Mouse (Mus musculus): ENCODE measurements around the gene Cdkal1. TPM values are rescaled to one million over a fixed set of nuclear protein-coding genes. Genes with fewer than 3 reads are reported as not detected.

The Cdkal1 gene
- total and polyA plus RNA-seq, 3 experiments: 8.7 to 13.7 (median 9.5) TPM

DNA sequence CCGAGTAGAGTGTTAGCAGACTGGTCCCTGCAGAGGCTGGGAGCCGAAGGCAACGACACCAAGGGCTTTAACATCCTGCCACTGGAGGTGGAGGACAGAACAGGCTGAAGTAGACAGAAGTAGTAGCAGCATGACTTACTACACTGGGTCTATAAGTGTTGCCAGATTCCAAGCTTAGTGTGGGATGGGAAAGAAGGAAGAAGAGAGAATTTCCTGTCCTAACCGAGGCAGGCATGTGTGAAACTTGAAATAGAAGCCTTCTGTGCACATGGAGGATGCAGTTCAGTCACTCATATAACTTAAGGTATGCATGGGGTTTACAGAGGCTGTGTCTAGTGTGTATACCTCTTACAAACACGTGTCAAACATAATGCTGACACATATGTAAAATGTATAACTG lies 465.4 kb downstream of the Cdkal1 start:
- no peak overlapping the region for H3K9ac ChIP-seq (ENCODE audit: insufficient read depth, low read depth)
- H3K9me3 ChIP-seq (replicated peaks; ENCODE audit: low read length): no peaks in the 10 kb centered on the region
- dilution Hi-C loops (cut with MboI; ENCODE audit: extremely low pct_ligation_motif_present, extremely low pct_unique_long_range_greater_than_20kb, low sequenced_read_pairs): no loop called here
- H3K4me2 ChIP-seq (ENCODE audit: insufficient read depth, low read depth, poor library complexity, severe bottlenecking): no peak overlapping the region
- H3K27ac ChIP-seq (ENCODE audit: insufficient read depth, low read depth): no peak overlapping the region
- no peak for DNase-seq (ENCODE audit: extremely low read depth)
- H3K4me1 ChIP-seq (ENCODE audit: control insufficient read depth in 1 of 2, insufficient read depth in 2 of 2): 0 out of 4 replicates have a peak, but pooled peaks cover 0 to 4% of the 10 kb centered on the region in 2 experiments
- H3K79me2 ChIP-seq (replicated peaks; ENCODE audit: control insufficient read depth, extremely low read depth, insufficient read depth, poor library complexity, severe bottlenecking): no peaks in the 10 kb centered on the region
- peaks cover 0 to 3% of the 10 kb centered on the region in 2 experiments for H3K36me3 ChIP-seq (replicated peaks in 1 of 2; ENCODE audit: control insufficient read depth in 1 of 2, insufficient read depth in 1 of 2, low read length in 1 of 2)
- H3K27me3 ChIP-seq (replicated peaks): no peaks in the 10 kb centered on the region
- no peak for TF ChIP-seq JUN (IDR thresholded peaks at IDR 0.05; ENCODE audit: insufficient read depth, low read depth, low read length)
- no peak for TF ChIP-seq ZKSCAN1 (IDR thresholded peaks at IDR 0.05; ENCODE audit: borderline replicate concordance, low read depth, low read length)
- no peak for TF ChIP-seq MXI1 (IDR thresholded peaks at IDR 0.05; ENCODE audit: low read depth, low read length)
- TF ChIP-seq POLR2A (IDR thresholded peaks at IDR 0.05; ENCODE audit: low read depth, low read length): no peak
- no peak for TF ChIP-seq GABPA (IDR thresholded peaks at IDR 0.05; ENCODE audit: insufficient replicate concordance, low read depth, low read length)
- no peak for TF ChIP-seq CTCF (conservative IDR thresholded peaks at IDR 0.05 in 1 of 2, IDR thresholded peaks at IDR 0.05 in 1 of 2; ENCODE audit: low read depth in 2 of 2, low read length in 2 of 2)
- TF ChIP-seq MAFK (IDR thresholded peaks at IDR 0.05; ENCODE audit: insufficient replicate concordance, low read length): no peak
- no peak for TF ChIP-seq EP300 (IDR thresholded peaks at IDR 0.05; ENCODE audit: low read length)
- no peak for TF ChIP-seq NRF1 (IDR thresholded peaks at IDR 0.05; ENCODE audit: low read depth, low read length)
- no peak for TF ChIP-seq NELFE (IDR thresholded peaks at IDR 0.05; ENCODE audit: low read depth, low read length)
- TF ChIP-seq HCFC1 (IDR thresholded peaks at IDR 0.05; ENCODE audit: low read depth, low read length): no peak
- no peak for TF ChIP-seq RCOR1 (conservative IDR thresholded peaks at IDR 0.05; ENCODE audit: low read depth, low read length)
- no peak for TF ChIP-seq CHD2 (IDR thresholded peaks at IDR 0.05; ENCODE audit: low read length)
- no peak for TF ChIP-seq MAZ (IDR thresholded peaks at IDR 0.05; ENCODE audit: low read depth, low read length)
- no peak for TF ChIP-seq E2F4 (IDR thresholded peaks at IDR 0.05; ENCODE audit: insufficient replicate concordance, low read depth, low read length)
- TF ChIP-seq KAT2A (IDR thresholded peaks at IDR 0.05; ENCODE audit: insufficient replicate concordance, low read length): no peak
- no peak for TF ChIP-seq ZMIZ1 (IDR thresholded peaks at IDR 0.05; ENCODE audit: low read depth, low read length)
- no peak overlapping the region for H3K4me3 ChIP-seq (replicated peaks in 1 of 3; ENCODE audit: low read depth in 2 of 3, low read length in 2 of 3, poor library complexity in 1 of 3)
- in situ Hi-C loops (cut with MboI; ENCODE audit: low pct_ligation_motif_present, low pct_unique_long_range_greater_than_20kb, low sequenced_read_pairs): no loop called here

DNA sequence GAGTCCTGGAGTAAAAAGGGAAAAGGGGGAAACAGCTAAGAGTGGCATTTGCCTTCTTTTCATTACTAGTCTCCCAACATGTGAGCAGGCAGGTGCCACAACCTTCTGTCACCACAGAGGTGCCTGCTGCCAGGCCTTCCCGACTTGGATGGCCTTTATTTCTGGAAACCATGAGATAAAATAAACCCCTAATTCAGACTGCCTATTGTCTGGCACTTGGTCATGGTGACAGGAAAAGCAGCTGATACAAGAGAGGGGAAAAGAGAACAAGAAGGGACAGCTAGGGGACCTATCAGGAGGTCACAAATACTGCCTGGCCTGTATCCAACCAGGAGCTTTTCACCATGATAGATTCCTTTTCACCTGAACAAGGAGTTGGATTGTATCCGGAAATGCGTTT lies 466.6 kb downstream of the Cdkal1 start:
- TF ChIP-seq SIN3A (IDR thresholded peaks at IDR 0.05; ENCODE audit: low read length) (no peak), ETS1 (conservative IDR thresholded peaks at IDR 0.05; ENCODE audit: low read depth, low read length) (no peak), MAX (IDR thresholded peaks at IDR 0.05; ENCODE audit: low read length) (no peak), POLR2A (IDR thresholded peaks at IDR 0.05; ENCODE audit: low read depth, low read length) (no peak), MXI1 (IDR thresholded peaks at IDR 0.05; ENCODE audit: low read depth, low read length) (no peak), MAFK (IDR thresholded peaks at IDR 0.05; ENCODE audit: insufficient replicate concordance, low read length) (no peak), UBTF (IDR thresholded peaks at IDR 0.05; ENCODE audit: low read depth, low read length) (no peak), TCF12 (IDR thresholded peaks at IDR 0.05; ENCODE audit: low read depth, low read length) (no peak), IRF4 (IDR thresholded peaks at IDR 0.05; ENCODE audit: low read depth, low read length) (no peak)

More for the DNA sequence above, 466.6 kb downstream of the Cdkal1 start:
- no peak for DNase-seq (ENCODE audit: extremely low read depth)
- Histone ChIP-seq H3K27me3 (replicated peaks) (no peaks in the 10 kb centered on the region), H3K4me3 (replicated peaks in 1 of 3; ENCODE audit: low read depth in 2 of 3, low read length in 2 of 3, poor library complexity in 1 of 3) (no peak overlapping the region), H3K4me2 (ENCODE audit: insufficient read depth, low read depth, poor library complexity, severe bottlenecking) (no peak overlapping the region), H3K36me3 (replicated peaks in 1 of 2; ENCODE audit: control insufficient read depth in 1 of 2, insufficient read depth in 1 of 2, low read length in 1 of 2) (peaks cover 0 to 3% of the 10 kb centered on the region in 2 experiments), H3K4me1 (ENCODE audit: control insufficient read depth in 1 of 2, insufficient read depth in 2 of 2) (0 out of 4 replicates have a peak, but pooled peaks cover 0 to 4% of the 10 kb centered on the region in 2 experiments), H3K9ac (ENCODE audit: insufficient read depth, low read depth) (no peak overlapping the region), H3K79me2 (replicated peaks; ENCODE audit: control insufficient read depth, extremely low read depth, insufficient read depth, poor library complexity, severe bottlenecking) (no peaks in the 10 kb centered on the region), H3K27ac (ENCODE audit: insufficient read depth, low read depth) (no peak overlapping the region), H3K9me3 (replicated peaks; ENCODE audit: low read length) (no peaks in the 10 kb centered on the region)
- dilution Hi-C loops (cut with MboI; ENCODE audit: extremely low pct_ligation_motif_present, extremely low pct_unique_long_range_greater_than_20kb, low sequenced_read_pairs): no loop called here
- in situ Hi-C loops (cut with MboI; ENCODE audit: low pct_ligation_motif_present, low pct_unique_long_range_greater_than_20kb, low sequenced_read_pairs): no loop called here
